Mouse (Mus musculus): ENCODE measurements around the gene Ube2d2b. TPM values are rescaled to one million over a fixed set of nuclear protein-coding genes. Genes with fewer than 3 reads are reported as not detected.

The Ube2d2b gene
- total RNA-seq (2023): not detected

GRCm38 (mm10) chr5:107829998-107830560 lies at the start of gene Ube2d2b:
Gene Ube2d2b (plus strand): TSS chr5:107830099.

GRCm38 (mm10) chr5:107874561-107875260 lies 44.8 kb downstream of the Ube2d2b start, which contains the start of gene Evi5:
Gene Evi5 (minus strand): TSS chr5:107875107.

Other genes with a start within 250 kb of the Ube2d2b start
- 26.1 TPM for gene Rpap2, start 232.7 kb upstream of the Ube2d2b start, total RNA-seq (2023)
- 10.9 TPM for gene Glmn, start 232.2 kb upstream of the Ube2d2b start, total RNA-seq (2023)
- 24.3 TPM for gene Gfi1, start 104.1 kb upstream of the Ube2d2b start, total RNA-seq (2023)
- 6.7 TPM for gene Evi5, start 45.0 kb downstream of the Ube2d2b start, total RNA-seq (2023)
- gene Rpl5, start 70.4 kb downstream of the Ube2d2b start, total RNA-seq (2023): 258 TPM
- gene Fam69a, start 157.0 kb downstream of the Ube2d2b start, total RNA-seq (2023): 56.3 TPM
- 95.0 TPM for gene Mtf2, start 235.6 kb downstream of the Ube2d2b start, total RNA-seq (2023)